Mouse (Mus musculus) mesoderm, embryonic 11.5 days (tissue): ENCODE results near the gene Tmem121b.

ENCODE experiments used
- DNase-seq: peaks from one replicate; pipeline ENCODE4 v3.0.0-alpha.2; 2012; ENCODE audit warnings: low read depth, low spot score

Tmem121b gene

GRCm38 (mm10) chr6:120466609-120467329, 26.8 kb downstream of the Tmem121b start:
- DNase-seq: no peak

DNA sequence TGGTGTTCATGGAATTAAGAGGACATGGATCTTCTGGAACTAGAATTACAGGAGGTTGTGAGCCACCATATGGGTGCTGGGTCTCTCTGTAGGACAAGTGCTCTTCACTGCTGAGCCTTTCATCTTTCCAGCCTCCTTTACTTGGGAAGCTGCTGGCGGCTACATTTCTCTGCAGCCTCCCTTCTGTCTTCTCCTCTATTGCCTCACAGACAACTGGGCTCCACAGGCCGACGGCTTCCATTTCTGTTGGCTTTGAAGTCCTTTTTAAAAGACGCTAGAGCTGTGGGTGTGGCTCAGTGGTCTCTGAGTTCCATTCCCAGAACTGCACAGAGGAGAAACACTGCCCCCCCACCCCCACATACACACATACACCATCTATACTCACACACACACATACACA, 28.2 kb downstream of the Tmem121b start:
- DNase-seq: no peak

GRCm38 (mm10) chr6:120464406-120464939, 29.1 kb downstream of the Tmem121b start:
- no peak for DNase-seq

- no peak for DNase-seq
These were observed 29.7 kb downstream of the Tmem121b start for GRCm38 (mm10) chr6:120463884-120464283.

- DNase-seq: peak; percentile 62
These were observed 30.3 kb downstream of the Tmem121b start, which contains the start of gene Il17ra for GRCm38 (mm10) chr6:120463086-120463871. Gene Il17ra, plus strand, starts transcription at chr6:120463247.

- DNase-seq: no peak
These were observed 31.4 kb downstream of the Tmem121b start for GRCm38 (mm10) chr6:120462251-120462650.

- no peak for DNase-seq
These were observed 32.4 kb downstream of the Tmem121b start for GRCm38 (mm10) chr6:120461217-120461616.

DNA sequence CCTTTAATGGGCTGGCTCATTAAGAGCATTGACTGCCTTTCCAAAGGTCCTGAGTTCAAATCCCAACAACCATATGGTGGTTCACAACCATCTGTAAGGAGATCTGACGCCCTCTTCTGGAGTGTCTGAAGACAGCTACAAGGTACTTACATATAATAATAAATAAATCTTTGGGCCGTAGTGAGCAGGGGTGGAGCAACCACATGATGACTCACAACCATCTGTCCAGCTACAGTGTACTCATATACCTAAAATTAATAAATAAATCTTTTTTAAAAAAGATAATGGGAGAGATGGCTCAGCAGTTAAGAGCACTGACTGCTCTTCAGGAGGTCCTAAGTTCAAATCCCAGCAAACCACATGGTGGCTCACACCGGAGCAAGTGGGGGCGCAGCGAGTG, 35.9 kb downstream of the Tmem121b start:
- no peak for DNase-seq

- no peak for DNase-seq
These were observed 36.5 kb downstream of the Tmem121b start for GRCm38 (mm10) chr6:120457074-120457473.

DNA sequence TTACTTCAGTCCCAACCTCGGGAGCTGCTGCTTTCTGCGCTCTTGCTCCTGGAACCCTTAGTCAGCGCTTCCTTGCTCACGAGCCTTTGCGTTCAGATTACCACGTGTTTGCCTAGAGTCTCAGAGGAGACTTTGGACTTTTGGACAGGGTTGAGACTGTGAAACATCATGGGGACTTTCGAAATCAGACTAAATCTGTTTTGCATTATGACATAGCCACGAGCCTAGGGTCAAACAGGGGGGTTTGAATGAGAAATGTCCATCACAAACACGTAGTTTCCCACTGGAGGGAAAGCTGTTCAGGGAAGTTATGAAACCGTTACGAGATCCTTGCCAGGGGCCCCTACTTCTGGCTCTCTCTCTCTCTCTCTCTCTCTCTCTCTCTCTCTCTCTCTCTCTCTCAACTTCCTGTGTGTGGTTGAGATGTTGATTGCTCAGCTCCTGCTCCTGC, 39.0 kb downstream of the Tmem121b start:
- no peak for DNase-seq

GRCm38 (mm10) chr6:120453556-120453955, 40.1 kb downstream of the Tmem121b start:
- no peak for DNase-seq

DNA sequence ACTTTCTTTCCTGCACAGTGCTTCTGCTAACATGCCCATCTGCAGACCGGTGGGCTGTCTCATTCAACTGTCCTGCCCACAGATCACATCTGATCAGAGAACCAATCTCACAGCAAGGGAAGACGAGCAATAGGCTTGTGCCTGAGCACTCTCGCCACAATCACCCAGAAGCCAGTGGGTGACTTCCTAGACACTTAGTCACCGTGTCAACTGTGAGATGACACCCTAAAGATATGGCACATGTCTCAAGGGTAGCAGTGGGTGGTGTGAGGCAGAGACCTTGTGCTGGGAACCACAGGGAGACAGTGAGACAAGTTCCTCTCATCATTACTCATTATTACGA, 40.5 kb downstream of the Tmem121b start:
- DNase-seq: no peak

DNA sequence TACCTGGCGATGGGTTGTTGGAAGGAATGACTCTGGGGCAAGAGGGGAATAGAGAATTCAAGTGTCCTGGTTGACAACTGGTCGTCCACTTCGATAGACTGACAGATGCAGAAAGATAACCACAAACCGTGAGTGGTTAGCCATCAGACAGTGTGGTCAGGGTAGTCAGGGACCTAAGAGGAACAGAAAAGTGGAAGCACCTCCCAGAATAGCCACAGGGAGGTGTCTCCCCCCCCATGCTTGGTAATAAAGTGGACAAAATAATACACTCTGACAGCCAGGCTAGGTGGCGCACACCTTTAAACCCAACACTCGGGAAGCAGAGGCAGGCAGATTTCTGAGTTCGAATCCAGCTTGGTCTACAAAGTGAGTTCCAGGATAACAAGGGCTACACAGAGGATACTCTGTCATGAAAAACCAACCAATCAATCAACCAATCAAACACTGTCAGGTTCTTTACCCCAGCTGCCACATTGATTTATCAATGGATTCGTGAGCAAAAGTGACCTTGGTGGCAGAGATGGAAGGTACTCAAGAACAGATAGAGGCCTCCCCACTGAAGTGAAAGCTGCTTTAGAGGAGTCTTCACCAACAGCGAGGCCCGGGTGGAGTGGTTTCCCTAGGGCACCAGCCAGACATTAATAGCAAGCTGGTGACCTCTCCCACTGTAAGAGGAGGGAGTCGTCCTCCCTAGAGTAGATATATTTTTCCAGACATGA, 41.1 kb downstream of the Tmem121b start:
- DNase-seq: no peak

- DNase-seq: no peak
These were observed 43.4 kb downstream of the Tmem121b start for GRCm38 (mm10) chr6:120450208-120450607.

GRCm38 (mm10) chr6:120443363-120444355, 49.9 kb downstream of the Tmem121b start:
- DNase-seq: no peak

GRCm38 (mm10) chr6:120442171-120442749, 51.3 kb downstream of the Tmem121b start:
- DNase-seq: no peak
